Mouse (Mus musculus): ENCODE measurements around the gene Mis12.
A peak's percentile ranks its signal among the peaks of the same experiment; 100 is the strongest.

Mis12 gene

GRCm38 (mm10) chr11:71018416-71019200 lies 803 bp upstream of the Mis12 start:
- no peak for DNase-seq

GRCm38 (mm10) chr11:71028280-71028679 lies 8.9 kb downstream of the Mis12 start:
- no peak for DNase-seq

DNA sequence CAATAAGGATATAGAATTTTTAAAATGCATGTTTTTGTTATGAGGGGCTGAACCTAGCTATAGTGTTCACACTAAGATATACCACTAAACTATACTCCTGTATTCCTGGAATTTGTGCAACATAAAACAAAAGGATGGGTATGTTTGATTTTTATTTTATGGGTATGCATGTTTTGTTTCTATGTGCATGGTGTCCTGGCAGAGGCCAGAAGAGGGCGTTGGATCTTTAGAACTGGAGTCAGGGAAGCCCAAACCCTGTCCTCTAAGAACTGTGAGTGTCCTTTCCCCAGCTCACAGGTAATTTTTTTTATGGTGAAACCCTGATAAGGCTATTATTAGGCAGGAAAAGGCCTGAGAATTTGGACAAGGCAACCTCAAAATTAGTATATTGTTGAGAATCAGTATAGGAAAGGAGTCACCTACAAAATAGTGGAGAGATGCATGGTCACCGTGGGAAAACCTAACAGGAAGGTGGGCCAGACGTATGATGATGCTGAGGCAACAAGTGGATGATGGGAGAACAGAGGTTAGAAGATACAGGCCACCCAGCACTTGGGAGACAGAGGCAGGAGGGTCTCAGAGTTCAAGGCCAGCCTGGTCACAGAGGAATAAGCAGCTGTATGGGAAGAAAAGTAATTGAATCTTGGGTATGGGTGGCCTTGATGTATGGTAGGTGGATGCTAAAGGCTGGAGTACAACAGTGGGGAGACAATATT lies 10.2 kb downstream of the Mis12 start:
- no peak for DNase-seq

- no peak for DNase-seq
Measured at GRCm38 (mm10) chr11:71032070-71032469, 12.7 kb downstream of the Mis12 start.

- DNase-seq, result peak in 1 of 2 experiments; percentile 5
Measured at GRCm38 (mm10) chr11:71032491-71033162, 13.2 kb downstream of the Mis12 start.

DNA sequence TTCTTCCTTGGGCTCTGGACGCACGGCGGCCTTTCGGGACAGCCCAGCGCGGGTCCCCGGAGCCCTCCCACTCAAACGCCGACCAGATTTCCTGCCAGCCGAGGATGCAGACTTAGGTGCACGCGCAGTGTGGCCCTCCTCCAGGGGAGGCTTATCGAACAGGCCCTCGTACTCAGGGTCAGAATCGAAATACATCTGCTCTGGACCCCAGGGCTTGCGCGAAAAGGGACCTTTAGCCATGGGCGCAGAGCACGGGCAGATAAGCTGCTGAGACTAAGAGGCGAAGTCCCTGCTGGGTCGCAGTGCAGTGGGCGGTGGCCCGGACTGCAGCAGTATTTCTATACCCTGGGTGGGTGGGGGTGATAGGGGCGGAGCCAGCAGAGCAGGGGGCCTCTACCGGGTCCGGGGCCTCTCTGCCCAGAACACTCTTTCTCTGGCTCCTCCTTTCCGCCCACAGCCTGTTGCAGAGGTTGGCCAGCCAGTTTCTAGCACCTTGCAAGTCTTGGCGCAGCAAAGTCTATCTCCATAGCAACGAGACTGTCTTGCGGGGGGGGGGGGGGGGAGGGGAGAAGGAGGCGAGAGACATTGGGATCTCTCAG lies 13.9 kb downstream of the Mis12 start, which contains the start of gene 6330403K07Rik:
6330403K07Rik (minus strand) TSS at position 351 of the 599 bp plus-strand sequence.
- DNase-seq, result peak; percentile 16 to 17

- no peak for DNase-seq
Measured at GRCm38 (mm10) chr11:71039526-71040298, 20.3 kb downstream of the Mis12 start.

- DNase-seq, result peak in 1 of 2 experiments; percentile 6
Measured at GRCm38 (mm10) chr11:71052554-71052953, 33.1 kb downstream of the Mis12 start.

GRCm38 (mm10) chr11:71076342-71076741 lies 56.9 kb downstream of the Mis12 start:
- DNase-seq, result no peak
